Mouse (Mus musculus) ES-E14 (cell line): ENCODE results near the gene Grin2c. TPM values are rescaled to one million over a fixed set of nuclear protein-coding genes. Genes with fewer than 3 reads are reported as not detected.

Source experiments
- DNase-seq: peaks from one replicate; pipeline ENCODE4 v3.0.0-alpha.2; 2013; ENCODE audit warnings: low read depth, low spot score
- H3K27ac ChIP-seq: 2 replicates; pipeline ENCODE4 v1.5.1; 2012; ENCODE audit warnings: low read depth, mild to moderate bottlenecking, low read length, moderate library complexity, mixed read lengths; ENCODE audit not compliant: poor library complexity, insufficient read depth, severe bottlenecking
- H3K36me3 ChIP-seq: 2 replicates; pipeline ENCODE4 v1.6.1; 2012; ENCODE audit warnings: mild to moderate bottlenecking, low read length, moderate library complexity, mixed read lengths; ENCODE audit not compliant: control insufficient read depth, poor library complexity, insufficient read depth, severe bottlenecking
- H3K4me1 ChIP-seq, 2 experiments: fragments of 150-350 bp in 1 of 2; sonication (generic) in 1 of 2; 2 replicates each; pipeline ENCODE4 v1.6.1; 2012; ENCODE audit warnings: low read length in 2 of 2, mild to moderate bottlenecking in 1 of 2, mixed read lengths in 1 of 2; ENCODE audit not compliant: control insufficient read depth in 2 of 2, insufficient read depth in 2 of 2, poor library complexity in 1 of 2
- H3K4me3 ChIP-seq, 2 experiments: fragments of 150-350 bp in 1 of 2; sonication (generic) in 1 of 2; 2 replicates each; pipeline ENCODE4 v1.5.1; 2012; ENCODE audit warnings: low read length in 2 of 2, low read depth in 1 of 2, mild to moderate bottlenecking in 1 of 2, mixed read lengths in 1 of 2; ENCODE audit not compliant: insufficient read depth in 1 of 2, poor library complexity in 1 of 2, severe bottlenecking in 1 of 2
- H3K9ac ChIP-seq: 2 replicates; pipeline ENCODE4 v1.6.1; 2012; ENCODE audit warnings: low read depth, mild to moderate bottlenecking, low read length, mixed read lengths; ENCODE audit not compliant: poor library complexity, insufficient read depth, severe bottlenecking
- H3K9me3 ChIP-seq: fragments of 150-350 bp; sonication (generic); 2 replicates; pipeline ENCODE4 v1.6.1; 2012; ENCODE audit warnings: low read depth, mild to moderate bottlenecking, low read length; ENCODE audit not compliant: control insufficient read depth, insufficient read depth
- CHD2 ChIP-seq: IDR thresholded peaks from 2 replicates; pipeline ENCODE4 v1.6.1; 2014; ENCODE audit warnings: mild to moderate bottlenecking, low read depth, low read length, inconsistent platforms
- HCFC1 ChIP-seq: IDR thresholded peaks from 2 replicates; pipeline ENCODE4 v1.6.1; 2012; ENCODE audit warnings: low read length, inconsistent platforms, borderline replicate concordance; ENCODE audit not compliant: insufficient read depth
- MAFK ChIP-seq: IDR thresholded peaks from 2 replicates; pipeline ENCODE4 v1.6.1; 2014; ENCODE audit warnings: mild to moderate bottlenecking, low read depth, low read length, inconsistent platforms; ENCODE audit not compliant: insufficient read depth
- ZC3H11A ChIP-seq: IDR thresholded peaks from 2 replicates; pipeline ENCODE4 v1.6.1; 2012; ENCODE audit warnings: low read depth, mild to moderate bottlenecking, inconsistent platforms, low read length, borderline replicate concordance
- ZNF384 ChIP-seq: IDR thresholded peaks from 2 replicates; pipeline ENCODE4 v1.6.1; 2012; ENCODE audit warnings: low read depth, low read length, inconsistent platforms
- in situ Hi-C, 2 experiments: fragments of 600-800 bp; cut with MboI; formaldehyde crosslinking; loops; one replicate each; pipeline ENCODE4 v1.15.1; 2025; ENCODE audit warnings: low sequenced_read_pairs in 2 of 2, inconsistent platforms in 1 of 2; ENCODE audit not compliant: unreplicated experiment in 2 of 2
- total RNA-seq: library from RNA; depleted of rRNA; stranded (reverse); fragments of 300-350 nt; gene quantifications from 2 replicates; pipeline ENCODE4 v1.2.3, GENCODE M21; 2012

Gene Grin2c
- total RNA-seq, 1 experiment: 0.22 TPM

DNA sequence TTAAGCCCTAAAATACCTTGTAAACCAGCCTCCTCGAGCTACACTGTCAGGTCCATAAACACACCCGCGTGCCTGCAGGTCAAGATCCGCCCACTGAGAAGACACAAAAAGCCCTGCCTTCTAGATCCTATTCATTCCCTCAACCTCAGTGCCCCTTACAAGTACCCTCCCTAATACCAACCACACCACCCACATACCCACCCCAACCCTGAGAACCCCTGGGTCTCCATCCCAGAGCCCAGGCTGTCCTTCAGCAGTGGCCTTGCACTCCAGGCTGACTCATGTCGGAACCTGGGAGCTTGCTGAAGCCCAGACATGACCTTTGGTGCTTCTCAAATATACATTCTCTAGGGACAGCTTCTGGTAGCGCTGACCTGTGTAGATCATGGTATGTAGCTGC, 7.7 kb upstream of the Grin2c start:
- H3K27ac ChIP-seq: no peak overlapping the region
- H3K9me3 ChIP-seq: no peaks in the 10 kb centered on the region
- DNase-seq: no peak
- TF ChIP-seq ZNF384: no peak
- TF ChIP-seq HCFC1: no peak
- no peak for TF ChIP-seq MAFK
- no peak for TF ChIP-seq CHD2
- no peak for TF ChIP-seq ZC3H11A
- H3K4me3 ChIP-seq: no peak overlapping the region
- H3K36me3 ChIP-seq: 0 out of 2 replicates have a peak, but pooled peaks cover 3% of the 10 kb centered on the region
- H3K9ac ChIP-seq: no peak overlapping the region
- in situ Hi-C loops: loop anchor here in 1 of 2 experiments (5.0 kb wide), 1 partner anchor 72 kb away; no protein-coding TSS in a partner anchor
- peaks cover 2 to 10% of the 10 kb centered on the region in 2 experiments; a peak in 3 of 4 replicates for H3K4me1 ChIP-seq

DNA sequence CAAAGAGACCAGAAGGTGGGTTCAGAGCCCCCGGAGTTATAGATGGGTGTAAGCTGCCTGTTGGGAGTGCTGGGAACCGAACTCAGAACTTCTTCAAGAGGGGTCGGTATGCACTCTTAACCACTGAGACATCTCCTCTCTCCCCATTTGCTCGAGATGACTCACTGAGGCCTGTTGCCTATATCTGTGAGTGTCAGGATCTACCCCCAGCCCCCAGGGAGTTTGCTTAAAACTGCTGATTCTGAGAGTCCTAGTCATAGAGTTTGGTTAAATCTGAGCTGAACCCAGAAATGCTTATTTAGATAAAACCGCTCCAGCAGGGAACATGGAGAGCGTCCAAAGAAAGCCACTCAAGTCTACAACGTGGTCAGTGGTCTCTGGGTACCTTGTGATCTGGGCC, 7.1 kb upstream of the Grin2c start:
- no peak for TF ChIP-seq HCFC1
- in situ Hi-C loops: loop anchor here in 1 of 2 experiments (5.0 kb wide), 1 partner anchor 72 kb away; no protein-coding TSS in a partner anchor
- Histone ChIP-seq H3K36me3 (peaks cover 3% of the 10 kb centered on the region; the same call in 1 of the 2 replicates), H3K4me1 (peaks cover 2 to 12% of the 10 kb centered on the region in 2 experiments; a peak in 3 of 4 replicates), H3K9ac (no peak overlapping the region), H3K9me3 (no peaks in the 10 kb centered on the region), H3K27ac (no peak overlapping the region), H3K4me3 (no peak overlapping the region)
- DNase-seq: no peak

- Histone ChIP-seq H3K36me3 (peaks cover 3% of the 10 kb centered on the region; the same call in 1 of the 2 replicates), H3K9me3 (no peaks in the 10 kb centered on the region), H3K4me3 (no peak overlapping the region), H3K9ac (no peak overlapping the region), H3K27ac (no peak overlapping the region), H3K4me1 (peaks cover 2 to 12% of the 10 kb centered on the region in 2 experiments; a peak in 3 of 4 replicates)
- in situ Hi-C loops: loop anchor here in 1 of 2 experiments (5.0 kb wide), 1 partner anchor 71 kb away; no protein-coding TSS in a partner anchor
- DNase-seq: no peak
- TF ChIP-seq CHD2 (no peak), MAFK (no peak), ZC3H11A (no peak), HCFC1 (no peak), ZNF384 (no peak)
These were observed 6.7 kb upstream of the Grin2c start for GRCm38 (mm10) chr11:115273735-115274134.

DNA sequence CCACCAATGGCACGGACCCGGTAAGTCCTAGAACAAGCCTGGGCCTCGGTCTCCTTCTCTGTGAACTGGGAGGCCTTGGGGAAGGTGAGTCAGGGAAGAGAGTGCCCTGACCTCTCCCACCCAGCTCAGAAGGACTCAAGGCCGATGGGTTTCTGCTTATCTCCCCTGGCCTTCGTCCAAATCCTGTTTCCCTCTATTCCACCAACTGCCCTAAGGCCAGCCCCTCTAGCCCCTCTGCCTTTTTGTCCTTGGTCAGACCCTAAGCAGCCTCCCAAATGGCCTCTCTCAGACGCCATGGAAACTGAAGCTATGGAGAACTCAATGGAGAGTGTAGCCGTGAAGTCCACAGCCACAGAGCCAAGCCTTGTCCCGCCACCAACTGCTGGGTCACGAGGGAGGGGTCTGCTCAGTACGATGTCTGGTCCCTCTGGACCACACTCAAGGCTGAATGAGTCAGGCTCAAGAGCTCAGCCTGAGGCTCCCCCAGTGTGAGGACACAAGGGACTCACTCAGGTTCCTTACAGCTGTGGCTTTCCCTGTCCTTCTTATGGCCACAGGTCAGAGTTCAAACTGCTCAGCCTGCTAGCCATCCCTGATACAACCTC, 6.0 kb upstream of the Grin2c start:
- no peaks in the 10 kb centered on the region for H3K9me3 ChIP-seq
- DNase-seq: no peak
- no peak overlapping the region for H3K4me3 ChIP-seq
- no peak overlapping the region for H3K9ac ChIP-seq
- in situ Hi-C loops: loop anchor here in 1 of 2 experiments (5.0 kb wide), 1 partner anchor 71 kb away; no protein-coding TSS in a partner anchor
- TF ChIP-seq ZC3H11A (no peak), MAFK (no peak), ZNF384 (no peak), CHD2 (no peak), HCFC1 (no peak)
- no peak overlapping the region for H3K27ac ChIP-seq
- peaks cover 6% of the 10 kb centered on the region for H3K36me3 ChIP-seq
- H3K4me1 ChIP-seq: peaks cover 2 to 9% of the 10 kb centered on the region in 2 experiments; a peak in 3 of 4 replicates
